Mouse (Mus musculus): Measurements from ENCODE around the gene Ptpn22.

DNA sequence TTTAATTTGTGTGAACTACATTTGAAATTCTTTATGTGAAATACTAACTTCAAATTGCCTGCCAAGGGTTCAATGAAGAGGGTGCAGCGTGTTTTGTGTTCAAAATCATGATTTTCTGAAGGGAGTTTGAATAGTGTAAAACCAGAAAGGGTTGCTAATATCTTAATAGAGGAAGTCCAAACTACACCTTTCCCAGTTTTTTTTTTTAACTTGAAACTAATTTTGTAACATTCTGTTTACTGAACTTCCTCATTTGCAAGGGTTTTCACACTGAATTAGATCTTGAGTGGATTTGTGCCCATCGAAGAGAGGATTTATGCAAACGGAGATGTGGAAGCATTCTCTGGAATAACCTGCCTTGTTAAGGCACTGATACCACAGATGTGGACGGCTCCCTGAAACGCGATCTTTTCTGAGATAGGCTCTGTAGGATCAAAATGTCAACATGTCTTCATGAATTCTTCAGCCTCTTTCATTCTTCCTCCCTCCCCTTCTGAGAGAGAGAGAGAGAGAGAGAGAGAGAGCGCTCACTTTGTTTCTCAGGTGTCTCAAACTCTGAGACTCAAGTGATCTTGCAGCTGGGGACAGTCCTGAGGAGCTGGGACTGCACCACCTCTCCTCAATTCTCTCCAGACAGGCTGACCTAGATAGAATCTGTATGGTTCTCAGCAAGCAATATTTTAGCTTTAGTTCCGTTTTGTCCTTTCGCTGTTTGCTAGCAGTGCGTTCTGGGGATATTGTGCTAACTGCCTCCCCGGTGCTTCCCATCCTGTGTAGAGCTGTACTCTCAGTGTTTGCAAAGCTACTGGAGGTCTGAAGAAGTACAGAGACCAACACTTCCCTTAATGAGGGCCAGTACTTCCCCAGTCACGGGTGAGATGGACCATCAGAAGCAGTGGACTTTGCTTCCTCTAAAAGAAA is at the start of gene Ptpn22:
- TF ChIP-seq CTCF (IDR thresholded peaks at IDR 0.05; ENCODE audit: extremely low read depth, insufficient read depth, insufficient read length, insufficient replicate concordance) (no peak), POLR2A (IDR thresholded peaks at IDR 0.05; ENCODE audit: low read depth, low read length) (peak; percentile 55)
